Mouse (Mus musculus) neural tube, embryonic 13.5 days (tissue): ENCODE data around the gene Cavin4. TPM values are rescaled to one million over a fixed set of nuclear protein-coding genes. Genes with fewer than 3 reads are reported as not detected.
"Not testable (repeated sequence)": the region's sequence is repeated elsewhere in the genome, so short reads cannot be mapped to it uniquely, and the experiment has no call there.

Source experiments
- ATAC-seq: fragments of 200-750 bp; cut with Nextera tagmentation; 2 replicates; pipeline ENCODE4 v1.8.0; 2017; ENCODE audit warnings: low read depth, mild to moderate bottlenecking, moderate TSS enrichment, moderate library complexity
- H3K27ac ChIP-seq: fragments of 300-500 bp; sonication (generic); replicated peaks from 2 replicates; pipeline ENCODE4 v1.5.1; 2015; ENCODE audit warnings: moderate library complexity, mild to moderate bottlenecking, inconsistent platforms
- H3K27me3 ChIP-seq: fragments of 300-500 bp; sonication (generic); 2 replicates; pipeline ENCODE4 v1.6.1; 2015; ENCODE audit warnings: mild to moderate bottlenecking, inconsistent platforms
- H3K36me3 ChIP-seq: fragments of 300-500 bp; sonication (generic); 2 replicates; pipeline ENCODE4 v1.6.1; 2015; ENCODE audit warnings: mild to moderate bottlenecking, inconsistent platforms
- H3K4me1 ChIP-seq: fragments of 300-500 bp; sonication (generic); replicated peaks from 2 replicates; pipeline ENCODE4 v1.6.1; 2015; ENCODE audit warnings: inconsistent platforms
- H3K4me2 ChIP-seq: fragments of 300-500 bp; sonication (generic); 2 replicates; pipeline ENCODE4 v1.6.1; 2015; ENCODE audit warnings: inconsistent platforms, mild to moderate bottlenecking, moderate library complexity
- H3K4me3 ChIP-seq: fragments of 300-500 bp; sonication (generic); 2 replicates; pipeline ENCODE4 v1.5.1; 2015; ENCODE audit warnings: mild to moderate bottlenecking, inconsistent platforms
- H3K9ac ChIP-seq: fragments of 300-500 bp; sonication (generic); 2 replicates; pipeline ENCODE4 v1.6.1; 2015; ENCODE audit warnings: moderate library complexity, mild to moderate bottlenecking, inconsistent platforms
- H3K9me3 ChIP-seq: fragments of 300-500 bp; sonication (generic); 2 replicates; pipeline ENCODE4 v1.6.1; 2016; ENCODE audit warnings: inconsistent platforms
- WGBS: fragments of 180-500 bp; shearing (Covaris S2); methylation state at CpG from one replicate; pipeline ENCODE4 v1.1.7; 2015; 5-methylcytosine and 5-hydroxymethylcytosine counted together
- polyA plus RNA-seq: library from polyadenylated mRNA; unstranded; fragments of >200 nt; fragmentation: Nextera tagmentation; extraction: Ambion mirVana; gene quantifications from 2 replicates; pipeline ENCODE4 v1.2.1, GENCODE M21; 2015

Gene Cavin4
- polyA plus RNA-seq, 1 experiment from 2014 or later: 1.8 TPM

GRCm38 (mm10) chr4:48676570-48677185 lies 13.4 kb downstream of the Cavin4 start:
- H3K27ac ChIP-seq: no peak overlapping the region
- no peak for ATAC-seq

GRCm38 (mm10) chr4:48677276-48677675 lies 14.0 kb downstream of the Cavin4 start:
- H3K9ac ChIP-seq: no peak overlapping the region
- H3K36me3 ChIP-seq: peaks cover 37% of the 10 kb centered on the region
- no peaks in the 10 kb centered on the region for H3K4me1 ChIP-seq
- no peaks in the 10 kb centered on the region for H3K9me3 ChIP-seq
- no peaks in the 10 kb centered on the region for H3K27me3 ChIP-seq
- H3K4me2 ChIP-seq: no peak overlapping the region
- 93% methylated on average over 8 of the region's 8 CpGs for WGBS
- ATAC-seq: no peak
- no peak overlapping the region for H3K4me3 ChIP-seq
- H3K27ac ChIP-seq: no peak overlapping the region

More at GRCm38 (mm10) chr4:48676570-48677185, 13.4 kb downstream of the Cavin4 start:
- Histone ChIP-seq H3K4me1 (no peaks in the 10 kb centered on the region), H3K36me3 (peaks cover 43% of the 10 kb centered on the region), H3K4me2 (no peak overlapping the region), H3K9ac (no peak overlapping the region), H3K27me3 (no peaks in the 10 kb centered on the region), H3K9me3 (no peaks in the 10 kb centered on the region), H3K4me3 (no peak overlapping the region)
- 92% methylated on average over 13 of the region's 13 CpGs for WGBS

GRCm38 (mm10) chr4:48677812-48678211 lies 14.5 kb downstream of the Cavin4 start:
- WGBS: 84% methylated on average over 2 of the region's 2 CpGs
- Histone ChIP-seq H3K4me2 (no peak overlapping the region), H3K27ac (no peak overlapping the region), H3K27me3 (no peaks in the 10 kb centered on the region), H3K4me3 (no peak overlapping the region), H3K9ac (no peak overlapping the region), H3K4me1 (no peaks in the 10 kb centered on the region), H3K9me3 (no peaks in the 10 kb centered on the region), H3K36me3 (peaks cover 32% of the 10 kb centered on the region)
- ATAC-seq: no peak

GRCm38 (mm10) chr4:48678793-48679192 lies 15.5 kb downstream of the Cavin4 start:
- no peak overlapping the region for H3K4me3 ChIP-seq
- no peak overlapping the region for H3K9ac ChIP-seq
- 89% methylated on average over 9 of the region's 9 CpGs for WGBS
- peaks cover 22% of the 10 kb centered on the region for H3K36me3 ChIP-seq
- H3K27me3 ChIP-seq: no peaks in the 10 kb centered on the region
- H3K4me2 ChIP-seq: no peak overlapping the region
- no peak for ATAC-seq
- no peaks in the 10 kb centered on the region for H3K4me1 ChIP-seq
- H3K9me3 ChIP-seq: no peaks in the 10 kb centered on the region
- H3K27ac ChIP-seq: no peak overlapping the region

GRCm38 (mm10) chr4:48679728-48680127 lies 16.4 kb downstream of the Cavin4 start:
- H3K4me1 ChIP-seq, H3K27ac ChIP-seq, H3K27me3 ChIP-seq, H3K4me3 ChIP-seq, H3K9me3 ChIP-seq, H3K9ac ChIP-seq, ATAC-seq, H3K4me2 ChIP-seq: not testable (repeated sequence)
- peaks cover 16% of the 10 kb centered on the region for H3K36me3 ChIP-seq
- 61% methylated on average over 6 of the region's 6 CpGs for WGBS

GRCm38 (mm10) chr4:48680214-48680613 lies 16.9 kb downstream of the Cavin4 start:
- Histone ChIP-seq H3K27ac (no peak overlapping the region), H3K9ac (no peak overlapping the region), H3K9me3 (no peaks in the 10 kb centered on the region), H3K4me1 (no peaks in the 10 kb centered on the region), H3K4me3 (no peak overlapping the region), H3K27me3 (no peaks in the 10 kb centered on the region), H3K36me3 (peaks cover 11% of the 10 kb centered on the region), H3K4me2 (no peak overlapping the region)
- 68% methylated on average over 7 of the region's 7 CpGs for WGBS
- no peak for ATAC-seq

GRCm38 (mm10) chr4:48680648-48681343 lies 17.5 kb downstream of the Cavin4 start:
- no peak overlapping the region for H3K9ac ChIP-seq
- no peak overlapping the region for H3K27ac ChIP-seq
- H3K9me3 ChIP-seq: no peaks in the 10 kb centered on the region
- H3K4me2 ChIP-seq: no peak overlapping the region
- H3K36me3 ChIP-seq: peaks cover 11% of the 10 kb centered on the region
- H3K4me3 ChIP-seq: no peak overlapping the region
- H3K27me3 ChIP-seq: no peaks in the 10 kb centered on the region
- H3K4me1 ChIP-seq: no peaks in the 10 kb centered on the region
- 47% methylated on average over 10 of the region's 11 CpGs for WGBS
- ATAC-seq: no peak

- no peaks in the 10 kb centered on the region for H3K9me3 ChIP-seq
- no peaks in the 10 kb centered on the region for H3K4me1 ChIP-seq
- H3K36me3 ChIP-seq: no peaks in the 10 kb centered on the region
- H3K9ac ChIP-seq: no peak overlapping the region
- no peaks in the 10 kb centered on the region for H3K27me3 ChIP-seq
- whole genome bisulfite sequencing: 84% methylated on average over 8 of the region's 8 CpGs
- no peak overlapping the region for H3K4me3 ChIP-seq
- no peak overlapping the region for H3K27ac ChIP-seq
- no peak for ATAC-seq
- no peak overlapping the region for H3K4me2 ChIP-seq
Measured at GRCm38 (mm10) chr4:48683126-48683525, 19.8 kb downstream of the Cavin4 start.

- not testable (repeated sequence) for H3K27ac ChIP-seq, H3K36me3 ChIP-seq, H3K27me3 ChIP-seq, H3K4me3 ChIP-seq, H3K4me2 ChIP-seq, H3K9me3 ChIP-seq, ATAC-seq, H3K9ac ChIP-seq, H3K4me1 ChIP-seq
- WGBS: 94% methylated on average over 17 of the region's 21 CpGs
Measured at GRCm38 (mm10) chr4:48683633-48684209, 20.4 kb downstream of the Cavin4 start.

- H3K27ac ChIP-seq: no peak overlapping the region
- no peaks in the 10 kb centered on the region for H3K27me3 ChIP-seq
- ATAC-seq: no peak
- no peak overlapping the region for H3K4me3 ChIP-seq
- H3K36me3 ChIP-seq: no peaks in the 10 kb centered on the region
- H3K4me2 ChIP-seq: no peak overlapping the region
- H3K4me1 ChIP-seq: no peaks in the 10 kb centered on the region
- 78% methylated on average over 7 of the region's 7 CpGs for WGBS
- no peak overlapping the region for H3K9ac ChIP-seq
- no peaks in the 10 kb centered on the region for H3K9me3 ChIP-seq
Measured at GRCm38 (mm10) chr4:48684593-48685187, 21.4 kb downstream of the Cavin4 start.

- no peaks in the 10 kb centered on the region for H3K27me3 ChIP-seq
- H3K9ac ChIP-seq: no peak overlapping the region
- peaks cover 14% of the 10 kb centered on the region for H3K4me1 ChIP-seq
- ATAC-seq: no peak
- no peaks in the 10 kb centered on the region for H3K36me3 ChIP-seq
- no peaks in the 10 kb centered on the region for H3K9me3 ChIP-seq
- no peak overlapping the region for H3K4me3 ChIP-seq
- 80% methylated on average over 6 of the region's 6 CpGs for WGBS
- H3K27ac ChIP-seq: no peak overlapping the region
- no peak overlapping the region for H3K4me2 ChIP-seq
Measured at GRCm38 (mm10) chr4:48688148-48688547, 24.8 kb downstream of the Cavin4 start.

- H3K4me1 ChIP-seq: peaks cover 15% of the 10 kb centered on the region
- 0 out of 2 replicates have a peak, but pooled peaks have one; percentile 48 for ATAC-seq
- no peak overlapping the region for H3K4me2 ChIP-seq
- no peaks in the 10 kb centered on the region for H3K36me3 ChIP-seq
- H3K27me3 ChIP-seq: no peaks in the 10 kb centered on the region
- no peak overlapping the region for H3K4me3 ChIP-seq
- H3K9ac ChIP-seq: no peak overlapping the region
- 74% methylated on average over 9 of the region's 9 CpGs for WGBS
- no peaks in the 10 kb centered on the region for H3K9me3 ChIP-seq
- H3K27ac ChIP-seq: no peak overlapping the region
Measured at GRCm38 (mm10) chr4:48690640-48691039, 27.3 kb downstream of the Cavin4 start.
